Mouse (Mus musculus) heart, embryonic 14.5 days (tissue): ENCODE data around the gene Vmp1. TPM values are rescaled to one million over a fixed set of nuclear protein-coding genes. Genes with fewer than 3 reads are reported as not detected.
A peak's percentile ranks its signal among the peaks of the same experiment; 100 is the strongest.

Source experiments
- ATAC-seq: fragments of 200-750 bp; cut with Nextera tagmentation; 2 replicates; pipeline ENCODE4 v1.8.0; 2017; ENCODE audit warnings: low read depth, moderate TSS enrichment; ENCODE audit not compliant: insufficient number of reproducible peaks, insufficient read depth, low FRiP score
- H3K27ac ChIP-seq, 2 experiments: fragments of 200-500 bp in 1 of 2; fragments of 300-500 bp in 1 of 2; sonication (generic) in 1 of 2; replicated peaks in 1 of 2; 2 replicates each; pipeline ENCODE4 v1.5.1; 2012 to 2014; ENCODE audit warnings: low read depth in 2 of 2, low read length in 2 of 2, control low read depth in 1 of 2, mild to moderate bottlenecking in 1 of 2, mixed read lengths in 1 of 2; ENCODE audit not compliant: control insufficient read depth in 1 of 2, insufficient read depth in 1 of 2
- H3K27me3 ChIP-seq: fragments of 300-500 bp; sonication (generic); 2 replicates; pipeline ENCODE4 v1.6.1; 2014; ENCODE audit warnings: mild to moderate bottlenecking, low read length, control low read depth; ENCODE audit not compliant: control insufficient read depth, insufficient read depth
- H3K36me3 ChIP-seq: fragments of 300-500 bp; sonication (generic); 2 replicates; pipeline ENCODE4 v1.6.1; 2014; ENCODE audit warnings: mild to moderate bottlenecking, control low read depth, low read length, mixed read lengths; ENCODE audit not compliant: control insufficient read depth, insufficient read depth
- H3K4me1 ChIP-seq, 2 experiments: fragments of 200-500 bp in 1 of 2; fragments of 300-500 bp in 1 of 2; sonication (generic) in 1 of 2; 2 replicates each; pipeline ENCODE4 v1.6.1; 2012 to 2014; ENCODE audit warnings: low read length in 2 of 2, control low read depth in 1 of 2, mixed read lengths in 1 of 2; ENCODE audit not compliant: control insufficient read depth in 2 of 2, insufficient read depth in 2 of 2
- H3K4me2 ChIP-seq: fragments of 300-500 bp; sonication (generic); 2 replicates; pipeline ENCODE4 v1.6.1; 2014; ENCODE audit warnings: mild to moderate bottlenecking, low read length
- H3K4me3 ChIP-seq, 2 experiments: fragments of 200-500 bp in 1 of 2; fragments of 300-500 bp in 1 of 2; sonication (generic) in 1 of 2; 2 replicates each; pipeline ENCODE4 v1.5.1; 2012 to 2014; ENCODE audit warnings: low read length in 2 of 2, mild to moderate bottlenecking in 2 of 2, control low read depth in 1 of 2, low read depth in 1 of 2, moderate library complexity in 1 of 2; ENCODE audit not compliant: control insufficient read depth in 1 of 2, insufficient read depth in 1 of 2
- H3K9ac ChIP-seq: fragments of 300-500 bp; sonication (generic); 2 replicates; pipeline ENCODE4 v1.6.1; 2014; ENCODE audit warnings: mild to moderate bottlenecking, low read length
- H3K9me3 ChIP-seq: fragments of 300-500 bp; sonication (generic); 2 replicates; pipeline ENCODE4 v1.6.1; 2016; ENCODE audit warnings: low read length, control low read depth; ENCODE audit not compliant: control insufficient read depth
- WGBS: fragments of 180-500 bp; shearing (Covaris S2); extraction: QIAGEN DNeasy Blood & Tissue Kit; methylation state at CpG from one replicate; pipeline ENCODE4 v1.1.7; 2014; 5-methylcytosine and 5-hydroxymethylcytosine counted together
- polyA plus RNA-seq: library from polyadenylated mRNA; unstranded; fragments of >200 nt; fragmentation: Nextera tagmentation; extraction: Ambion mirVana; gene quantifications from 2 replicates; pipeline ENCODE4 v1.2.1, GENCODE M21; 2014

Gene Vmp1
- polyA plus RNA-seq, 1 experiment from 2014 or later = 101 TPM

- Histone ChIP-seq H3K9me3 (no peaks in the 10 kb centered on the region), H3K9ac (no peak overlapping the region), H3K4me2 (no peak overlapping the region), H3K27ac (no peak overlapping the region), H3K27me3 (no peaks in the 10 kb centered on the region), H3K4me1 (peaks cover 2 to 15% of the 10 kb centered on the region in 2 experiments), H3K36me3 (peaks cover 28% of the 10 kb centered on the region), H3K4me3 (no peak overlapping the region)
- ATAC-seq = no peak
These were observed 25.8 kb downstream of the Vmp1 start for GRCm38 (mm10) chr11:86657863-86658262.

GRCm38 (mm10) chr11:86656849-86657567 is 26.6 kb downstream of the Vmp1 start:
- Histone ChIP-seq H3K4me1 (peaks cover 2 to 21% of the 10 kb centered on the region in 2 experiments), H3K36me3 (peaks cover 24% of the 10 kb centered on the region), H3K4me3 (no peak overlapping the region), H3K27me3 (no peaks in the 10 kb centered on the region), H3K9ac (0 out of 2 replicates have a peak overlapping the region, but pooled peaks have one; percentile 16), H3K27ac (peak overlapping the region; percentile 67), H3K9me3 (no peaks in the 10 kb centered on the region), H3K4me2 (peak overlapping the region; percentile 23; the same call in 1 of the 2 replicates)
- 32% methylated on average over 4 of the region's 4 CpGs for WGBS
- ATAC-seq = no peak

- no peak for ATAC-seq
- peaks cover 13% of the 10 kb centered on the region for H3K36me3 ChIP-seq
- no peaks in the 10 kb centered on the region for H3K9me3 ChIP-seq
- H3K27me3 ChIP-seq = no peaks in the 10 kb centered on the region
- peaks cover 2 to 27% of the 10 kb centered on the region in 2 experiments for H3K4me1 ChIP-seq
- no peak overlapping the region for H3K4me2 ChIP-seq
- H3K4me3 ChIP-seq = no peak overlapping the region
- 67% methylated on average over 1 of the region's 1 CpGs for WGBS
- no peak overlapping the region for H3K27ac ChIP-seq
- no peak overlapping the region; the same call in 1 of the 2 replicates for H3K9ac ChIP-seq
These were observed 28.0 kb downstream of the Vmp1 start for GRCm38 (mm10) chr11:86655671-86656070.

- no peak overlapping the region for H3K9ac ChIP-seq
- H3K27ac ChIP-seq = peak overlapping the region in 1 of 2 experiments; percentile 46; a peak in 2 of 4 replicates
- H3K4me3 ChIP-seq = no peak overlapping the region
- 80% methylated on average over 4 of the region's 4 CpGs for WGBS
- no peaks in the 10 kb centered on the region for H3K9me3 ChIP-seq
- no peak overlapping the region for H3K4me2 ChIP-seq
- peaks cover 2 to 30% of the 10 kb centered on the region in 2 experiments for H3K4me1 ChIP-seq
- H3K36me3 ChIP-seq = peaks cover 2% of the 10 kb centered on the region; the same call in 1 of the 2 replicates
- H3K27me3 ChIP-seq = no peaks in the 10 kb centered on the region
- no peak for ATAC-seq
These were observed 29.5 kb downstream of the Vmp1 start for GRCm38 (mm10) chr11:86654096-86654495.

GRCm38 (mm10) chr11:86653446-86653845 is 30.2 kb downstream of the Vmp1 start:
- H3K4me1 ChIP-seq = peaks cover 2 to 30% of the 10 kb centered on the region in 2 experiments
- ATAC-seq = no peak
- H3K36me3 ChIP-seq = no peaks in the 10 kb centered on the region
- no peaks in the 10 kb centered on the region for H3K9me3 ChIP-seq
- peak overlapping the region in 1 of 2 experiments; percentile 46; a peak in 2 of 4 replicates for H3K27ac ChIP-seq
- no peaks in the 10 kb centered on the region for H3K27me3 ChIP-seq
- H3K9ac ChIP-seq = peak overlapping the region; percentile 3; the same call in 1 of the 2 replicates
- H3K4me3 ChIP-seq = no peak overlapping the region
- H3K4me2 ChIP-seq = no peak overlapping the region
- 25% methylated on average over 3 of the region's 3 CpGs for WGBS

- Histone ChIP-seq H3K36me3 (no peaks in the 10 kb centered on the region), H3K4me3 (no peak overlapping the region), H3K27me3 (no peaks in the 10 kb centered on the region), H3K9me3 (no peaks in the 10 kb centered on the region), H3K27ac (peak overlapping the region; percentile 22 to 28; a peak in 2 of 4 replicates), H3K4me1 (peaks cover 2 to 30% of the 10 kb centered on the region in 2 experiments), H3K9ac (no peak overlapping the region), H3K4me2 (no peak overlapping the region)
- no peak for ATAC-seq
- 73% methylated on average over 4 of the region's 4 CpGs for WGBS
These were observed 31.1 kb downstream of the Vmp1 start for GRCm38 (mm10) chr11:86652578-86652979.

GRCm38 (mm10) chr11:86650676-86651075 is 33.0 kb downstream of the Vmp1 start:
- Histone ChIP-seq H3K27ac (peak overlapping the region; percentile 22 to 41; a peak in 2 of 4 replicates), H3K9me3 (no peaks in the 10 kb centered on the region), H3K4me1 (peaks cover 4 to 32% of the 10 kb centered on the region in 2 experiments; a peak in 3 of 4 replicates), H3K9ac (peak overlapping the region; percentile 34; the same call in 1 of the 2 replicates), H3K27me3 (no peaks in the 10 kb centered on the region), H3K4me3 (no peak overlapping the region), H3K36me3 (no peaks in the 10 kb centered on the region), H3K4me2 (no peak overlapping the region)
- ATAC-seq = no peak
- WGBS = 47% methylated on average over 6 of the region's 6 CpGs
